Mouse (Mus musculus): ENCODE data around the gene Pitpnm3. TPM values are rescaled to one million over a fixed set of nuclear protein-coding genes. Genes with fewer than 3 reads are reported as not detected.

The Pitpnm3 gene
- polyA plus RNA-seq, 1 experiment from 2014 or later, result 0.19 TPM

DNA sequence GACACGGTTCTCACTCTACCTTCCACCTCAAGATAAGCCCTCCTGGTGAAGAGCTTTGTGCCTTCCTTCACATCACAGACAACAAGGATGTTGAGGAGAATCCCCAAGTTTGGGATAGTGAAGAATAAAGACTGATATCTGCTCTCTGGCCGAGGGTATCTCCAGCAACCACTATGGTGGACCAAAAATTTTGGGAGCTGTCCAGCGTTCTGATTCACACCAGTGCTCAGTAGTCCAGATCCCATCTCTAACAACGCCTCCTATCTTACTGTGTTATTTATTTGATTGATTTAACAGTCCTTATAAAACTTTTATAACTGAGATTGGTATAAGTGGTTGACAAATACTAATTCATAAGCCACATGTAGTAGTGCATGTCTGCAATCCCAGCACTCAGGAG is 22.3 kb downstream of the Pitpnm3 start:
- Histone ChIP-seq H3K27ac (no peak overlapping the region), H3K4me1 (no peaks in the 10 kb centered on the region), H3K9me3 (replicated peaks) (no peaks in the 10 kb centered on the region), H3K27me3 (replicated peaks) (no peaks in the 10 kb centered on the region), H3K4me3 (no peak overlapping the region), H3K36me3 (no peaks in the 10 kb centered on the region), H3K9ac (no peak overlapping the region), H3K4me2 (no peak overlapping the region)
- ATAC-seq, result no peak
- WGBS (ENCODE audit: insufficient replicate concordance), result 39% methylated on average over 4 of the region's 4 CpGs

DNA sequence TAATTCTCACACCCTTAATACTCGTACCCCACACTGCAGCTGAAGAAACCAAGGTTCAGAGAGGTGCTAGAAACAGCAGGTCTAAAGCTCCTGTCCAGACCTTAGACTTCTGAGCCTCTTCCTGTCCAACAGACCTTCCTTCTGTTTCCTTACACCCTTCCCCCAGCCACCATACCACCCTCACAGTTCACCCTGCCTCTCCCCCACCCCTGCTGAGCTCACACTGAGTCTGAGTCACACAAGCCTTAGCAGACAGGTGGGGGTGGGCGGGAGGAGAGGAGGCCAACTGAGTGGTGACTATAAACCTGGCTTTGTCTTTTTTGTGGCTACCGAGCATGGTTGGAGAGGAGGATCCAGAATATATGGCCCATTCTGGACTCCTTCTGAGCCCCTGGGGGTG is 24.9 kb downstream of the Pitpnm3 start:
- WGBS (ENCODE audit: insufficient replicate concordance), result 37% methylated on average over 3 of the region's 3 CpGs
- no peak overlapping the region for H3K4me3 ChIP-seq
- no peak overlapping the region for H3K27ac ChIP-seq
- H3K9ac ChIP-seq, result no peak overlapping the region
- no peak for ATAC-seq
- H3K4me1 ChIP-seq, result no peaks in the 10 kb centered on the region
- no peak overlapping the region for H3K4me2 ChIP-seq
- no peaks in the 10 kb centered on the region for H3K9me3 ChIP-seq (replicated peaks)
- no peaks in the 10 kb centered on the region for H3K36me3 ChIP-seq
- H3K27me3 ChIP-seq (replicated peaks), result no peaks in the 10 kb centered on the region

DNA sequence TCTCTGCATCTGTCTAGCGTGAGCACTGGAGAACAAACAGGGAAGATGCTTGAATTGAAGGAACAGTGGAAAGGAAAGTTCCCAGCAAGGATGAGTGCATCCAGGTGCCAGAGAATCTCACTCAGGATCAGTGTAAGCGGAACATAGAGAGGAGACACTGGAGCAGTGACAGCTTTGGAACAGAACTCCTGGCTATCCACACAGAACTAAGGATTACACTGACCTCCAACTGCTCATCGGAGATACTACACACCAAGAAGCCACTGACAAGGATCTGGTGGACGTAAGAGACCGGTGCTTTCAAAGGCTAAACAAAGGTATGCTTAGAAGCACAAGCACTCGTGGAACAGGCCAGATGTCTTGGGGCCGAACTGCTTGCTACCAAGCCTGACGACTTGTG is 31.4 kb downstream of the Pitpnm3 start:
- no peak overlapping the region for H3K9ac ChIP-seq
- H3K4me1 ChIP-seq, result no peaks in the 10 kb centered on the region
- H3K4me2 ChIP-seq, result no peak overlapping the region
- H3K9me3 ChIP-seq (replicated peaks), result no peaks in the 10 kb centered on the region
- no peaks in the 10 kb centered on the region for H3K36me3 ChIP-seq
- ATAC-seq, result no peak
- no peak overlapping the region for H3K4me3 ChIP-seq
- WGBS (ENCODE audit: insufficient replicate concordance), result 59% methylated on average over 8 of the region's 8 CpGs
- H3K27me3 ChIP-seq (replicated peaks), result no peaks in the 10 kb centered on the region
- no peak overlapping the region for H3K27ac ChIP-seq

DNA sequence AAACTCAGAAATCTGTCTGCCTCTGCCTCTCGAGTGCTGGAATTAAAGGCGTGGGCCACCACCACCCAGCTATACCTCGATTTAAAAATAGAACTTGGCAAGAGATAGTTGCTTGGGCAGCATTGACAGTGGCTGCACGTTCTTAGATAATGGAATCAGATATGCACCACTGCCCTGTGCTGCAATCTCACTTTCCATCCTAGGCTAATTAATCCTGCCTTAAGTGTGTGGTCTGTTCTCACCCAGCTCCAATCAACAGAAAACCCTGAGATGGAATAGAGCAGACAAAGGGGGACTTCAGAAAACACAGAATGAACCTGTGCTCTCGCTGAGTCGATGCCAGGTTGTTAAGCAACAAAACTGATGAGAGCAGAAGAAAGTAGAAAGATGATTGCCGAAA is 32.0 kb downstream of the Pitpnm3 start:
- no peak for ATAC-seq
- H3K36me3 ChIP-seq, result no peaks in the 10 kb centered on the region

DNA sequence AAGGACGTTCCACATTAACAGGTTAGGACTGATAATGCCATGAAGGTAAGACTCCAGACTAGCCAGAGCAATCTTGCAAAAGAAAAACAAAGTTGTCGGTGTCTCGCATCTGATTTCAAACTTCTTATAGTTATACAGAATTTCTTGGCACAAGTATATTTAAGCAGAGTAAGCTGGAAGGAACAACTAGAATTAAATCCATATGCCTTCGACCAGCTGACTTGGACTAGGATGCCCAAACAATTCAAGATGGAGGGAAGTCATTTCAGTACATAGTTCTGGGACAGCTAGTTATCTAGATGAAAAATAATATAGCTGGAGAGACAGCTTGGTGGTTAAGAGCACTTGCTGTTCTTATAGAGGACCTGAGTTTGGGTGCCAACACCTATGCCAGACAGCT is 34.6 kb downstream of the Pitpnm3 start:
- no peaks in the 10 kb centered on the region for H3K36me3 ChIP-seq
- 68% methylated on average over 4 of the region's 4 CpGs for WGBS (ENCODE audit: insufficient replicate concordance)
- no peaks in the 10 kb centered on the region for H3K4me1 ChIP-seq
- H3K4me2 ChIP-seq, result no peak overlapping the region
- no peak for ATAC-seq
- no peak overlapping the region for H3K9ac ChIP-seq
- no peak overlapping the region for H3K4me3 ChIP-seq
- peaks cover 9% of the 10 kb centered on the region; the same call in 1 of the 2 replicates for H3K27me3 ChIP-seq (replicated peaks)
- no peaks in the 10 kb centered on the region for H3K9me3 ChIP-seq (replicated peaks)
- H3K27ac ChIP-seq, result no peak overlapping the region

More for the DNA sequence above, 32.0 kb downstream of the Pitpnm3 start:
- Histone ChIP-seq H3K27me3 (replicated peaks) (0 out of 2 replicates have a peak, but pooled peaks cover 3% of the 10 kb centered on the region), H3K4me3 (no peak overlapping the region), H3K4me2 (no peak overlapping the region), H3K9ac (no peak overlapping the region), H3K4me1 (no peaks in the 10 kb centered on the region), H3K27ac (no peak overlapping the region), H3K9me3 (replicated peaks) (no peaks in the 10 kb centered on the region)
- WGBS (ENCODE audit: insufficient replicate concordance), result 49% methylated on average over 7 of the region's 7 CpGs

DNA sequence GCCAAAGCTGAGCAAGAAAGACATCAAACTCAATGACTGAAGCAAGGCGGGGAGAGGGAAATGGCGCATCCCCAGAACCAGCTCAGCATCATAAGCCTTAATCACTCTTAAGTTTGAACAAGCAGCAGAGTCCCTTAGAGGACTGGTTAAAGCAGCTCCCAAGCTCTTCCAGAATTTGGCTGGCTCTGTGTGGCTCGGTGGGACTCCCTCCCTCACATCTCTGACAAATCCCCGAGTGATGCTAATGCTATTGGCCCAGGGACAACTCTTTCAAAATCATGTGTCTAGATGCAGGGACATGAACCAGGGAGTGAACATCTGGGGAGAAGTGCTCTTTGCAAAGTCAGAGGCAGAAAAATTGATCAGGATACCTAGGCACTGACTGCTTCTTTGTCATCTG is 36.4 kb downstream of the Pitpnm3 start:
- ATAC-seq, result no peak
- Histone ChIP-seq H3K4me3 (no peak overlapping the region), H3K27ac (no peak overlapping the region), H3K27me3 (replicated peaks) (peaks cover 9% of the 10 kb centered on the region; the same call in 1 of the 2 replicates), H3K36me3 (no peaks in the 10 kb centered on the region), H3K4me2 (no peak overlapping the region), H3K9ac (no peak overlapping the region), H3K4me1 (no peaks in the 10 kb centered on the region), H3K9me3 (replicated peaks) (no peaks in the 10 kb centered on the region)
- WGBS (ENCODE audit: insufficient replicate concordance), result 71% methylated on average over 4 of the region's 4 CpGs

DNA sequence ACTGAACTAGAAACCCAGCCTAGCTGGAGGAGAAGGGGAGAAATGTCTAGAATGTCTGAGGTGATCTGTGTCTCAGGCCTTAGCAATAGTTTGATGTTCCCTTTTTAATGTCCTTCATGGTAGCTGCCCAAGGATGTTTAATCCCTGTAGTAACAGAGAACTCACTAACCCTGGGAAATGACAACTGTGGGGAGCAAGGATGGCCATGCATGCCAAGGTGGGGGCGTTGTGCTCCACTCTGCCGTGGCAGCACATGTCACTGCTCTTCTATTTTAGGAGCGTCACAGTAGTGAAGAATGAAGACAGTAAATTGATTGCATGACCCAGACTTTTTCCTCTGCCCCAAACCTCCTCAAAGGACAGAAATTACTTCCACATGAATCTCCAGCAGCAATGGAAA is 37.6 kb downstream of the Pitpnm3 start:
- Histone ChIP-seq H3K4me2 (no peak overlapping the region), H3K4me1 (no peaks in the 10 kb centered on the region), H3K27me3 (replicated peaks) (peaks cover 9% of the 10 kb centered on the region; the same call in 1 of the 2 replicates), H3K36me3 (no peaks in the 10 kb centered on the region), H3K4me3 (no peak overlapping the region), H3K27ac (no peak overlapping the region), H3K9me3 (replicated peaks) (no peaks in the 10 kb centered on the region), H3K9ac (no peak overlapping the region)
- ATAC-seq, result no peak
- 71% methylated on average over 3 of the region's 3 CpGs for WGBS (ENCODE audit: insufficient replicate concordance)

DNA sequence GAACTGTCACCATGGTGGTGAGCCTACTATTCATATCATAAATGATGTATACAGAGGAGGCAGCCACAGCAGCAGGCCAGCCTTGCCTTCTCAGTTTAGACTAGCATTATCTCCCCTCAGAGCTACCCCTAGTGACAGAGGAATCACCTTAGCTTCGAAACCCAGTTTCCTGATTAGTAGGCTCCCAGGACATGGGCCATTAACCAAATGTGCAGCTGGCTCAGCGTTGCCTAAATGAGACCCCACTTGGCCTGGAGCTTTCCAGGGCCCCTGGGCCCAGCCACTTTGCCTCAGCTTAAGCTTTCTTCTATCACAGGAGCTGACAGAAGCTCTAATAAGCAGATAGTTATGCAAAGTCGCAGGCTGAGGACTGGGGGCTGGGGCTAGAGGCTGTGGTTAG is 39.6 kb downstream of the Pitpnm3 start:
- no peak overlapping the region for H3K9ac ChIP-seq
- 49% methylated on average over 3 of the region's 3 CpGs for WGBS (ENCODE audit: insufficient replicate concordance)
- H3K4me2 ChIP-seq, result no peak overlapping the region
- no peaks in the 10 kb centered on the region for H3K9me3 ChIP-seq (replicated peaks)
- no peak overlapping the region for H3K4me3 ChIP-seq
- H3K36me3 ChIP-seq, result no peaks in the 10 kb centered on the region
- ATAC-seq, result no peak
- peaks cover 9% of the 10 kb centered on the region; the same call in 1 of the 2 replicates for H3K27me3 ChIP-seq (replicated peaks)
- no peak overlapping the region for H3K27ac ChIP-seq
- no peaks in the 10 kb centered on the region for H3K4me1 ChIP-seq

DNA sequence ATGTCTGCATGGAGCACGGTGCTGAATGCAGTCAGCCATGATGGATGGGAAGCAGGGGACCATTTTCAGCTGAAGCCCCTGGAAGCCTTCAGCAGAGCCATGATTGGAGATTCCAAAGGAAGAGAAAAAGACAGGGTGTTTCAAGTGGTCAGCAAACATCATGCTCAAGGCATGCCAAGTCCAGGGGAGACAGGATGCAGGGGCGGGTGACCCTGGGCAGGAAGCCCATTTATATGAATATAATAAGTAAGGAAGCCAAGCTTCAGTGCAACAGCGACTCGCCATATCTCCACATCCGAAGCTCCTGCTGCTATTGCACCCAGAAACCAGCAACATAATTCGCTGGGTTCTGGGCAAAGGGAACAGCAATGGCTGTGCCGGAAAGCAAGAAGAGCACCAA is 41.1 kb downstream of the Pitpnm3 start:
- no peak for ATAC-seq
- no peak overlapping the region for H3K4me3 ChIP-seq
- 64% methylated on average over 7 of the region's 7 CpGs for WGBS (ENCODE audit: insufficient replicate concordance)
- no peaks in the 10 kb centered on the region for H3K4me1 ChIP-seq
- no peaks in the 10 kb centered on the region for H3K9me3 ChIP-seq (replicated peaks)
- H3K4me2 ChIP-seq, result no peak overlapping the region
- no peak overlapping the region for H3K27ac ChIP-seq
- H3K27me3 ChIP-seq (replicated peaks), result peaks cover 9% of the 10 kb centered on the region; the same call in 1 of the 2 replicates
- H3K36me3 ChIP-seq, result no peaks in the 10 kb centered on the region
- no peak overlapping the region for H3K9ac ChIP-seq

DNA sequence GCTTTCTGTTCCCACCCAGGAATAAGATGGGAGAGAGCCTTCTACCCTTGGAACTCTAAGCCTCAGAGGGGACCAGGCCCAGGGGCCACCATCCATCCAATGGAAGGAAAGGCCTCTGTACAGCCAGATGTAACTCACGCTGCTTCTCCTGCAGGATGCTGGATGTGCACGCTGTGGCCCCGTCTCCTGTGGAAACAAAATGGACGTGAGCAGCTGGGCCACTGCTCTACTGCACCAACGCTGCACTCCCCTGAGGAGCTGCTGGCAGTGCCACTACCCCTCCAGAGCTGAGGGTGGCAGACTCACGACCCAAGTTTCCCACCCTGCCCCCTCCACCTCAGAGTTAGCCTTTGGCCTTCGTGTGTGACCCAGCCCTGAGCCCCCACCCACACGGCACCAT is 43.2 kb downstream of the Pitpnm3 start:
- H3K4me1 ChIP-seq, result no peaks in the 10 kb centered on the region
- 58% methylated on average over 8 of the region's 8 CpGs for WGBS (ENCODE audit: insufficient replicate concordance)
- no peak overlapping the region for H3K4me2 ChIP-seq
- H3K9ac ChIP-seq, result no peak overlapping the region
- no peaks in the 10 kb centered on the region for H3K9me3 ChIP-seq (replicated peaks)
- H3K27me3 ChIP-seq (replicated peaks), result peaks cover under 1% of the 10 kb centered on the region; the same call in 1 of the 2 replicates
- H3K4me3 ChIP-seq, result no peak overlapping the region
- no peak overlapping the region for H3K27ac ChIP-seq
- ATAC-seq, result no peak
- no peaks in the 10 kb centered on the region for H3K36me3 ChIP-seq

DNA sequence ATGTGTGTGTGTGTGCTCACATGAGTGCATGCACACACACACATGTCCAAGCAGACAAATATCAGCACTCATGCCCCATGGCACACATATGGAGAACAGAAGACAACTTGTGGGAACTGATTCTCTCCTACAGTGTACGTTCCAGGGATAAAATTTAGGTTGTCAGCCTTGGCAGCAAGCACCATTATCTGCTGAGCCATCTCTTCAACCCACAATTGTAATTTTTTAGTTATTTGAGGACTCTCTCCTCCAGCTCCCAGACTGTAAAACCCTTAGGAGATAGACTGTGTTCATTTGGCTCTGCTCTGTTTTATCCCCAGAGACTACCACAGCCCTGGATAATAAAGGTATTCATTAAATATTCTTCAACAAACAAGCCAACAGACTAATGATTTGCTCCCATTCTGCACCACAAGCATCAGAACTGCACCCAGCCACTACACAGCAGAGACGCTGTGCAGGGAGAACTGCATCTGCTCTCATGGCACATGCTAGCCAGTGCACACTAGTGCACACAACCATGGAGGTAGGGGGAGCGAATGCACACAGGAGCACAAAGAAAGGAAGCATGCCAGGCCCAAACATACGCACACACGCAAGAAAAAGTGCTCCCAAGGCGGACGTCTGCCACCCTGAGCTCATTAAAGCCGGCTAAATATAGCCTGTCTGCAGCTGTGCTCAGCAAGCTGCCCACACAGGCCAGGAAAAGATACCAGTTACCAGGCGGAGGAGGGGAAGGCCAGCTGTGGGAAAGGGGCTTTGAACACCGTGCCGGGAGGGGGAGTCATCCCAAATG is 49.1 kb downstream of the Pitpnm3 start:
- Histone ChIP-seq H3K27ac (no peak overlapping the region), H3K9ac (no peak overlapping the region), H3K9me3 (replicated peaks) (no peaks in the 10 kb centered on the region), H3K36me3 (no peaks in the 10 kb centered on the region), H3K4me1 (peaks cover 4% of the 10 kb centered on the region; the same call in 1 of the 2 replicates), H3K4me3 (no peak overlapping the region), H3K27me3 (replicated peaks) (no peaks in the 10 kb centered on the region), H3K4me2 (no peak overlapping the region)
- ATAC-seq, result no peak
- 45% methylated on average over 11 of the region's 11 CpGs for WGBS (ENCODE audit: insufficient replicate concordance)

DNA sequence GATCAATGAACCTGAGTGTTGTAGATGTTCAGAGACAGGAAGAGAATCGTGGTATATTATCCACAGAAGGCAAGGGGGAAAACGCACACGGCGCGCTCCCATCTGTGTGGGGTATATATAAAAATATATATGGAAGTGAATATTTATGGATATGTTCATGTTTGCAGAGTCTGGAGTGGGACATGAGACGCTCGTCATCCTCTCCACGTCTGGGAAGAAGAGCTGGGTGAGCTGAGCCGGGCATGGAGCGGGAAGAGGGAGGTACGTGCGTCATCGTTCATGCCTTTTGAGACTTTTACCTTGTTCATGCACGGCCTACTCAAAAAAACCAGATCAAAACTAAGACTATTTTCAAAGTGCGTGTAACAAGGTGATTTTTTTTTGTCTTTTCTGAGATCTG is 51.2 kb downstream of the Pitpnm3 start:
- Histone ChIP-seq H3K4me2 (no peak overlapping the region), H3K9me3 (replicated peaks) (no peaks in the 10 kb centered on the region), H3K9ac (no peak overlapping the region), H3K27ac (no peak overlapping the region), H3K27me3 (replicated peaks) (0 out of 2 replicates have a peak, but pooled peaks cover 4% of the 10 kb centered on the region), H3K4me1 (peaks cover 4% of the 10 kb centered on the region; the same call in 1 of the 2 replicates), H3K36me3 (no peaks in the 10 kb centered on the region), H3K4me3 (no peak overlapping the region)
- WGBS (ENCODE audit: insufficient replicate concordance), result 79% methylated on average over 15 of the region's 15 CpGs
- ATAC-seq, result no peak
